Mouse (Mus musculus): ENCODE measurements around the gene Polr3b. TPM values are rescaled to one million over a fixed set of nuclear protein-coding genes. Genes with fewer than 3 reads are reported as not detected.

Gene Polr3b
- polyA plus RNA-seq, 1 experiment from 2014 or later = 13.7 TPM

- no peaks in the 10 kb centered on the region for H3K27me3 ChIP-seq
- no peak overlapping the region for H3K4me3 ChIP-seq
- 69% methylated on average over 4 of the region's 4 CpGs for WGBS
- no peak overlapping the region for H3K4me2 ChIP-seq
- H3K27ac ChIP-seq (replicated peaks) = no peak overlapping the region
- H3K36me3 ChIP-seq = peaks cover 35% of the 10 kb centered on the region
- H3K9me3 ChIP-seq = no peaks in the 10 kb centered on the region
- no peaks in the 10 kb centered on the region for H3K4me1 ChIP-seq (replicated peaks)
- no peak overlapping the region for H3K9ac ChIP-seq
- no peak for ATAC-seq (ENCODE audit: low FRiP score, low read depth)
These were observed 56.3 kb downstream of the Polr3b start for GRCm38 (mm10) chr10:84678441-84678840.

- H3K36me3 ChIP-seq = 0 out of 2 replicates have a peak, but pooled peaks cover 4% of the 10 kb centered on the region
- WGBS = 14% methylated on average over 8 of the region's 8 CpGs
- no peak for ATAC-seq (ENCODE audit: low FRiP score, low read depth)
- no peak overlapping the region for H3K4me3 ChIP-seq
- H3K4me2 ChIP-seq = no peak overlapping the region
- H3K9ac ChIP-seq = no peak overlapping the region
- H3K27ac ChIP-seq (replicated peaks) = peak overlapping the region; percentile 74
- peaks cover 15% of the 10 kb centered on the region for H3K4me1 ChIP-seq (replicated peaks)
- no peaks in the 10 kb centered on the region for H3K27me3 ChIP-seq
- H3K9me3 ChIP-seq = no peaks in the 10 kb centered on the region
These were observed 63.5 kb downstream of the Polr3b start for GRCm38 (mm10) chr10:84685444-84686121.

- ATAC-seq (ENCODE audit: low FRiP score, low read depth) = no peak
- peak overlapping the region; percentile 74 for H3K27ac ChIP-seq (replicated peaks)
- H3K9me3 ChIP-seq = no peaks in the 10 kb centered on the region
- no peak overlapping the region for H3K4me2 ChIP-seq
- 0 out of 2 replicates have a peak, but pooled peaks cover 2% of the 10 kb centered on the region for H3K36me3 ChIP-seq
- no peaks in the 10 kb centered on the region for H3K27me3 ChIP-seq
- H3K9ac ChIP-seq = no peak overlapping the region
- no peak overlapping the region for H3K4me3 ChIP-seq
- peaks cover 16% of the 10 kb centered on the region for H3K4me1 ChIP-seq (replicated peaks)
- WGBS = 11% methylated on average over 9 of the region's 9 CpGs
These were observed 64.0 kb downstream of the Polr3b start for GRCm38 (mm10) chr10:84686122-84686497.

GRCm38 (mm10) chr10:84686705-84687104 lies 64.6 kb downstream of the Polr3b start:
- no peaks in the 10 kb centered on the region for H3K27me3 ChIP-seq
- WGBS = 34% methylated on average over 4 of the region's 4 CpGs
- H3K36me3 ChIP-seq = 0 out of 2 replicates have a peak, but pooled peaks cover 2% of the 10 kb centered on the region
- no peak overlapping the region for H3K9ac ChIP-seq
- peaks cover 19% of the 10 kb centered on the region for H3K4me1 ChIP-seq (replicated peaks)
- peak overlapping the region; percentile 74 for H3K27ac ChIP-seq (replicated peaks)
- H3K9me3 ChIP-seq = no peaks in the 10 kb centered on the region
- ATAC-seq (ENCODE audit: low FRiP score, low read depth) = peak; percentile 66; the same call in 1 of the 2 replicates
- no peak overlapping the region for H3K4me3 ChIP-seq
- no peak overlapping the region for H3K4me2 ChIP-seq

- H3K4me1 ChIP-seq (replicated peaks) = peaks cover 19% of the 10 kb centered on the region
- H3K4me3 ChIP-seq = no peak overlapping the region
- no peak overlapping the region for H3K4me2 ChIP-seq
- WGBS = 90% methylated on average over 4 of the region's 4 CpGs
- no peak for ATAC-seq (ENCODE audit: low FRiP score, low read depth)
- H3K9ac ChIP-seq = no peak overlapping the region
- no peaks in the 10 kb centered on the region for H3K9me3 ChIP-seq
- H3K27ac ChIP-seq (replicated peaks) = 0 out of 2 replicates have a peak overlapping the region, but pooled peaks have one; percentile 34
- 0 out of 2 replicates have a peak, but pooled peaks cover 2% of the 10 kb centered on the region for H3K36me3 ChIP-seq
- no peaks in the 10 kb centered on the region for H3K27me3 ChIP-seq
These were observed 65.6 kb downstream of the Polr3b start for GRCm38 (mm10) chr10:84687736-84688135.

- no peak for ATAC-seq (ENCODE audit: low FRiP score, low read depth)
- Histone ChIP-seq H3K27me3 (no peaks in the 10 kb centered on the region), H3K4me3 (no peak overlapping the region), H3K27ac (replicated peaks) (no peak overlapping the region), H3K4me1 (replicated peaks) (peaks cover 19% of the 10 kb centered on the region), H3K4me2 (no peak overlapping the region), H3K36me3 (0 out of 2 replicates have a peak, but pooled peaks cover 2% of the 10 kb centered on the region), H3K9ac (no peak overlapping the region), H3K9me3 (no peaks in the 10 kb centered on the region)
- 41% methylated on average over 3 of the region's 3 CpGs for WGBS
These were observed 67.8 kb downstream of the Polr3b start for GRCm38 (mm10) chr10:84689846-84690245.

GRCm38 (mm10) chr10:84690818-84691217 lies 68.7 kb downstream of the Polr3b start:
- Histone ChIP-seq H3K36me3 (0 out of 2 replicates have a peak, but pooled peaks cover 2% of the 10 kb centered on the region), H3K27me3 (no peaks in the 10 kb centered on the region), H3K9ac (no peak overlapping the region), H3K9me3 (no peaks in the 10 kb centered on the region), H3K4me3 (no peak overlapping the region), H3K4me1 (replicated peaks) (peaks cover 12% of the 10 kb centered on the region; the same call in 1 of the 2 replicates), H3K27ac (replicated peaks) (no peak overlapping the region), H3K4me2 (no peak overlapping the region)
- WGBS = 58% methylated on average over 4 of the region's 4 CpGs
- no peak for ATAC-seq (ENCODE audit: low FRiP score, low read depth)

GRCm38 (mm10) chr10:84691692-84692091 lies 69.6 kb downstream of the Polr3b start:
- Histone ChIP-seq H3K4me2 (no peak overlapping the region), H3K9ac (no peak overlapping the region), H3K27ac (replicated peaks) (no peak overlapping the region), H3K27me3 (no peaks in the 10 kb centered on the region), H3K9me3 (no peaks in the 10 kb centered on the region), H3K4me3 (no peak overlapping the region), H3K4me1 (replicated peaks) (0 out of 2 replicates have a peak, but pooled peaks cover 4% of the 10 kb centered on the region), H3K36me3 (0 out of 2 replicates have a peak, but pooled peaks cover 2% of the 10 kb centered on the region)
- ATAC-seq (ENCODE audit: low FRiP score, low read depth) = no peak
- WGBS = 45% methylated on average over 3 of the region's 3 CpGs

- no peak; the same call in 1 of the 2 replicates for ATAC-seq (ENCODE audit: low FRiP score, low read depth)
- no peaks in the 10 kb centered on the region for H3K9me3 ChIP-seq
- H3K27me3 ChIP-seq = no peaks in the 10 kb centered on the region
- no peak overlapping the region for H3K4me3 ChIP-seq
- H3K9ac ChIP-seq = no peak overlapping the region
- 38% methylated on average over 8 of the region's 8 CpGs for WGBS
- H3K4me1 ChIP-seq (replicated peaks) = 0 out of 2 replicates have a peak, but pooled peaks cover 4% of the 10 kb centered on the region
- H3K36me3 ChIP-seq = peaks cover 13% of the 10 kb centered on the region
- no peak overlapping the region for H3K4me2 ChIP-seq
- H3K27ac ChIP-seq (replicated peaks) = peak overlapping the region; percentile 19; the same call in 1 of the 2 replicates
These were observed 71.9 kb downstream of the Polr3b start for GRCm38 (mm10) chr10:84693841-84694638.

- 87% methylated on average over 13 of the region's 13 CpGs for WGBS
- Histone ChIP-seq H3K9ac (no peak overlapping the region), H3K9me3 (no peaks in the 10 kb centered on the region), H3K4me1 (replicated peaks) (no peaks in the 10 kb centered on the region), H3K27me3 (no peaks in the 10 kb centered on the region), H3K36me3 (peaks cover 35% of the 10 kb centered on the region), H3K4me3 (no peak overlapping the region), H3K27ac (replicated peaks) (no peak overlapping the region), H3K4me2 (no peak overlapping the region)
- no peak for ATAC-seq (ENCODE audit: low FRiP score, low read depth)
These were observed 78.3 kb downstream of the Polr3b start for GRCm38 (mm10) chr10:84700236-84700987.

- peaks cover 35% of the 10 kb centered on the region for H3K36me3 ChIP-seq
- ATAC-seq (ENCODE audit: low FRiP score, low read depth) = no peak
- no peak overlapping the region for H3K4me3 ChIP-seq
- no peaks in the 10 kb centered on the region for H3K27me3 ChIP-seq
- H3K4me1 ChIP-seq (replicated peaks) = no peaks in the 10 kb centered on the region
- H3K9me3 ChIP-seq = no peaks in the 10 kb centered on the region
- no peak overlapping the region for H3K9ac ChIP-seq
- H3K4me2 ChIP-seq = no peak overlapping the region
- no peak overlapping the region for H3K27ac ChIP-seq (replicated peaks)
- 82% methylated on average over 8 of the region's 8 CpGs for WGBS
These were observed 79.0 kb downstream of the Polr3b start for GRCm38 (mm10) chr10:84701110-84701509.
